Mouse (Mus musculus) lung, embryonic 14.5 days (tissue): ENCODE data around the gene Ccnb2. TPM values are rescaled to one million over a fixed set of nuclear protein-coding genes. Genes with fewer than 3 reads are reported as not detected.
"Not testable (repeated sequence)": the region's sequence is repeated elsewhere in the genome, so short reads cannot be mapped to it uniquely, and the experiment has no call there.

Source experiments
- ATAC-seq: fragments of 200-750 bp; cut with Nextera tagmentation; 2 replicates; pipeline ENCODE4 v1.8.0; 2017; ENCODE audit warnings: mild to moderate bottlenecking, moderate TSS enrichment, moderate library complexity; ENCODE audit not compliant: insufficient read depth
- DNase-seq: peaks from one replicate; pipeline ENCODE4 v3.0.0-alpha.2; 2015
- H3K27ac ChIP-seq: fragments of 300-500 bp; sonication (generic); 2 replicates; pipeline ENCODE4 v1.5.1; 2014; ENCODE audit warnings: low read depth, mild to moderate bottlenecking, moderate library complexity
- H3K27me3 ChIP-seq: fragments of 300-500 bp; sonication (generic); 2 replicates; pipeline ENCODE4 v1.6.1; 2014; ENCODE audit warnings: low read length, control low read depth; ENCODE audit not compliant: insufficient read depth
- H3K36me3 ChIP-seq: fragments of 300-500 bp; sonication (generic); 2 replicates; pipeline ENCODE4 v1.6.1; 2014; ENCODE audit warnings: control low read depth; ENCODE audit not compliant: insufficient read depth
- H3K4me1 ChIP-seq: fragments of 300-500 bp; sonication (generic); 2 replicates; pipeline ENCODE4 v1.6.1; 2014; ENCODE audit warnings: antibody characterized with exemption, control low read depth; ENCODE audit not compliant: insufficient read depth
- H3K4me2 ChIP-seq: fragments of 300-500 bp; sonication (generic); 2 replicates; pipeline ENCODE4 v1.6.1; 2014; ENCODE audit warnings: mild to moderate bottlenecking
- H3K4me3 ChIP-seq: fragments of 300-500 bp; sonication (generic); 2 replicates; pipeline ENCODE4 v1.5.1; 2014; ENCODE audit warnings: low read depth, low read length
- H3K9ac ChIP-seq: fragments of 300-500 bp; sonication (generic); 2 replicates; pipeline ENCODE4 v1.6.1; 2014
- H3K9me3 ChIP-seq: fragments of 300-500 bp; sonication (generic); 2 replicates; pipeline ENCODE4 v1.6.1; 2016; ENCODE audit warnings: low read depth, low read length, control low read depth
- CTCF ChIP-seq: IDR thresholded peaks from 2 replicates; pipeline ENCODE4 v1.5.1; 2016; ENCODE audit warnings: antibody characterized with exemption, low read depth
- WGBS: fragments of 180-500 bp; shearing (Covaris S2); extraction: QIAGEN DNeasy Blood & Tissue Kit; methylation state at CpG from one replicate; pipeline ENCODE4 v1.1.7; 2014; 5-methylcytosine and 5-hydroxymethylcytosine counted together
- polyA plus RNA-seq: library from polyadenylated mRNA; unstranded; fragments of >200 nt; fragmentation: Nextera tagmentation; extraction: Ambion mirVana; gene quantifications from 2 replicates; pipeline ENCODE4 v1.2.1, GENCODE M21; 2014

Ccnb2 gene
- polyA plus RNA-seq: 247 and 251 TPM in 2 replicates

DNA sequence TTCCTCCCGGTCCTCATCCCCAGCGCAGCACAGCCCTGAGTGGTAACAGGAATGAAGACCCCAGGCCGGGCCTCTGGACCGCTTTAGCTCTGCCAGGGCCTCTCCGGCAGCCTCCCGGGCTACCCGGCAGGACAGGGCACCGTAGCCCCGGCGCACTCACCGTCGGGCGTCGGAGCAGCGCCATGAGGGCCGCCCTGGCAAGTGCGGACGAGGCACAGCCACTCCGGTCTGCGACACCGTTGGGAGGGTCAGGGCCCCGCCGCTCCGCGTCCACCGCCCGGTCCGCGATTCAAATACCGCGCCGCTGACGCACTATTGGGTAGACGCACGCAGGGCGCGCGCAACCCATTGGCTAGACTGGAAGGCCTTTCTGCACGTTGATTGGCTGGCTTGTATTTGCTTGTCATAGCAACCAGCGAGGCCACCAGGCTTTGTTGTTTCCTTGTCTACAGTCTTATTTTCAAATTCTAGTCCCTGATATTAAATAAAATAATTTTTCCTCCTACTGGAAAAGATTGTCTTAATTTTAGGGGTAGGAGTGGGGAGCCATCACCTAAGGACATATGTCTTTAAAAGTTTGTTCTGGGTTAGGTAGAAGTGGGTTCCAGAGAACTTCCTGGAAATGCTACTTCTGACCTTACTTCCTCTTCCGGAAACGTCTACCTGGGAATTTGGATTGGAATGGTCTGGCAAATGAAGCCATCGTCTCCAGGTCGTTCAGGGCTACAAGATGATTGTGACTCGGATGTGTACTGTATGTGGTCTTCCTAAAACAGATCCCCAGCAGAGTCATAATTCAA is at the start of gene Ccnb2:
Gene Ccnb2, minus strand, starts transcription at position 291 of the 800 bp plus-strand sequence.
- Histone ChIP-seq H3K9ac (peak within 1 kb of the TSS; percentile 91), H3K4me1 (no peaks in the 10 kb centered on the region), H3K4me2 (peak within 1 kb of the TSS; percentile 74), H3K36me3 (peaks cover 43% of the 10 kb centered on the region), H3K27ac (peak within 1 kb of the TSS; percentile 80; the same call in 1 of the 2 replicates), H3K9me3 (no peaks in the 10 kb centered on the region), H3K27me3 (no peaks in the 10 kb centered on the region), H3K4me3 (peak within 1 kb of the TSS; percentile 77)
- WGBS: 3% methylated on average over 45 of the region's 45 CpGs
- ATAC-seq (peak; percentile 98), DNase-seq (peak; percentile 98)
- no peak for TF ChIP-seq CTCF

DNA sequence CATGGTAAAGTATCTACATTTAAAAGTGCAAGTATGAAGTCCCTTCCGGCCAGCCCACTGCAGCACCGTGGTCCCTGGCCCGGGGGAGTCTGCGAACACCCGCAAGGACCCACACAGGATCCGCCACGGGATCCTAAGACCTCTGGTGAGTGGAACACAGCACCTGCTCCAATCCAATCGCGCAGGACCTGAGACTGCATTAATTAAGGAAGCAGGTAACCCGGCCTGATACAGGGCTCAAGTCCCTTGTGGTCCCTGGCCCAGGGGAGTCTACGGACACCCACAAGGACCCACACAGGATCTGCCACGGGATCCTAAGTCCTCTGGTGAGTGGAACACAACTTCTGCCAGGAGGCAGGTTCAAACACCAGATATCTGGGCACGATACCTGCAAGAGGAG is 41.7 kb upstream of the Ccnb2 start:
- ATAC-seq, H3K27ac ChIP-seq, H3K27me3 ChIP-seq, H3K9ac ChIP-seq, H3K9me3 ChIP-seq, H3K4me3 ChIP-seq, DNase-seq, H3K4me1 ChIP-seq, H3K4me2 ChIP-seq: not testable (repeated sequence)
- H3K36me3 ChIP-seq: peaks cover 17% of the 10 kb centered on the region
- 97% methylated on average over 13 of the region's 13 CpGs for WGBS

DNA sequence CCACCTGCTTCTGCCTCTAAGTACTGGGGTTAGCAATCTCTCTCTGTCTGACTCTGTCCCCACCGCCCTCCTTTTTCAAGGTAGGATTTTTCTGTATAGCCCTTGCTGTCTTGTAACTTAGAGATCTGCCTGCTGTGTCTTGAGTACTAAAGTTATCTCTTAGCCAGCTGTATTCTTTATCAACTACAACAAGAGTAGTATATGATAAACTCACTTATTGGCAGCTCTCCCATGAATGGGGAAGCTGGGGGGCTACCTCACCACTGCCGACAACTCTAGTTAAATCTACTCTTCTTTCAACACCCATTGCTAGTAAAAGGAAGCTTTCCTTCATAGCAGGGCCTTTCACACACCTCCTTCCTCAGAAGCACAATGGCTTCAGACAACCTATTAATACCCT is 31.0 kb upstream of the Ccnb2 start:
- Histone ChIP-seq H3K9ac (no peak overlapping the region), H3K27me3 (no peaks in the 10 kb centered on the region), H3K36me3 (peaks cover 79% of the 10 kb centered on the region), H3K9me3 (no peaks in the 10 kb centered on the region), H3K4me1 (no peaks in the 10 kb centered on the region), H3K27ac (no peak overlapping the region), H3K4me2 (no peak overlapping the region), H3K4me3 (no peak overlapping the region)
- ATAC-seq: no peak
- no peak for TF ChIP-seq CTCF
- 84% methylated on average over 2 of the region's 2 CpGs for WGBS
- no peak for DNase-seq

DNA sequence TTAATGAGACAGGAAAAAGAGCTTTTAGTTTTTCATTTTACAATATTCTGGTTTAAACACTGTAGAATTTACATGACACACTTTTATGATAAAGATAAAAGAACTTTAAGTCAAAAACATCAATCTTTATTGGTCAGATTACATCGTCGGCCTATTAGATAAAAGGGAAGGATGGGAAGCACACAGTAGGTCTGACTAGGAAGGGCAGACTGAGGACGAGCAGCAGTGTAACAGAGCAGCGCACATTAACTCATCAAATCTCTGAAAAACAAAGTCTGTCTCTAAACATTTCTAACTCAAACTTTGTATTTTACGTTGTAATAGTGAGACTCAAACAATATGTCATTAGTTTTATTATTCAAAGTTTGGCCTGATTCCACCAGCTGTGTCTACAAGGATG is 27.7 kb upstream of the Ccnb2 start:
- ATAC-seq: no peak
- Histone ChIP-seq H3K4me3 (no peak overlapping the region), H3K9me3 (no peaks in the 10 kb centered on the region), H3K27ac (no peak overlapping the region), H3K4me1 (no peaks in the 10 kb centered on the region), H3K36me3 (peaks cover 72% of the 10 kb centered on the region), H3K27me3 (no peaks in the 10 kb centered on the region), H3K4me2 (no peak overlapping the region), H3K9ac (no peak overlapping the region)
- 87% methylated on average over 5 of the region's 5 CpGs for WGBS
- TF ChIP-seq CTCF: no peak
- peak; percentile 7 for DNase-seq

DNA sequence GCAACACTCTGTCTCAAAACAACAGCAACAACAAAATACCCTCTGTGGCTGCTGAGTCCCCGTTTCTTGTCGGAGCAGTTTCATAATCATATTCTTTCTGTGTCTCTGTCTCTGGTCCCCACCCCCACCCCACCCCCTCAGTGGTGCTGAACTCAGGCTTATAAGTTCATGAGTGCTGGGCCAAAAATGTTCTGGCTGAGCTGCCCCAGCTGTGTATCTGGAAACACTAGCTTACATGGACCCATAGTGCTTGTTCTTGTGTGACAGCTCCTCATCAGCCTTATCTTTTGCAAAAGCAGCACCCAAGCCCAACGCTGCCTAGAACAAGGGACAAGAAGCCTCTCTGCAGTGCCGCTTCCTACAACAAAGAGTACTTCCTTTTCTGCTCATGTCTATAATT is 18.6 kb upstream of the Ccnb2 start:
- ATAC-seq (no peak), DNase-seq (peak; percentile 37)
- H3K9ac ChIP-seq: no peak overlapping the region
- H3K4me2 ChIP-seq: no peak overlapping the region
- no peaks in the 10 kb centered on the region for H3K27me3 ChIP-seq
- H3K4me1 ChIP-seq: no peaks in the 10 kb centered on the region
- no peaks in the 10 kb centered on the region for H3K9me3 ChIP-seq
- TF ChIP-seq CTCF: no peak
- no peak overlapping the region for H3K4me3 ChIP-seq
- 90% methylated on average over 4 of the region's 4 CpGs for WGBS
- no peak overlapping the region for H3K27ac ChIP-seq
- H3K36me3 ChIP-seq: peaks cover 78% of the 10 kb centered on the region

DNA sequence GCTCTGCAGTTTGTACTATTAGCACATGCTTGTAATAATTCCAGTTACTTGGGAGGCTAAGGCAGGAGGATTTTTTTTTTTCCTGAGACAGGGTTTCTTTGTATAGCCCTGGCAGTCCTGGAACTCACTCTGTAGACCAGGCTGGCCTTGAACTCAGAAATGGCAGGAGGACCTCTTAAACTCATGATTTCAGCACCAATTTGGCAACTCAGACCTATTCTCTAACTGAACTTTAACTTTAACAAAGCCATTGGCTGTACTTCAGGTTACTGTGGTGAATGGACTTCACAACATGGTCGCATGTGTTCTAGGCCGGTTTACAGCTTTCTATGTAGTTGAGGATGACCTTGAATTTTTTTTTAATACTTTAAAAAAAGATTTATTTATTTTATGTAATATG is 1.3 kb upstream of the Ccnb2 start:
- no peaks in the 10 kb centered on the region for H3K4me1 ChIP-seq
- no peak overlapping the region for H3K4me2 ChIP-seq
- H3K27ac ChIP-seq: no peak overlapping the region
- H3K27me3 ChIP-seq: no peaks in the 10 kb centered on the region
- H3K4me3 ChIP-seq: no peak overlapping the region
- DNase-seq: no peak
- no peak for TF ChIP-seq CTCF
- H3K9ac ChIP-seq: no peak overlapping the region
- peaks cover 44% of the 10 kb centered on the region for H3K36me3 ChIP-seq
- no peaks in the 10 kb centered on the region for H3K9me3 ChIP-seq
- no peak for ATAC-seq
- 90% methylated on average over 2 of the region's 2 CpGs for WGBS

DNA sequence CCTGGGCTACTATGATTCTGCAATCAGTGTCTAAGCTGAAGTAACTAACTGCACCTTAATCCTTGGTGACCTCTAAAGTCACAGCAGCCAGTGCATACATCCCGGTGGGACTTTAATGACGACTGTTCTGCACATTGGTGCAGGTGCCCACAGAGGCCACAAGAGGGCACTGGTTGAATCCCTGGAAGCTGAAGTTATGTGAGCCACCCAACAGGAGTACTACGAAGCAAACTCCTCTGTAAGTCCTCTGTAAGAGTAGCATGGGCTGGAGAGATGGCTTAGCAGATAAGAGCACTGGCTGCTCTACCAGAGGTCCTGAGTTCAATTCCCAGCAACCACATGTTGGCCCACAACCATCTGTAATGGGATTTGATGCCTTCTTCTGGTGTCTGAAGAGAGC is 4.9 kb downstream of the Ccnb2 start:
- no peak overlapping the region for H3K4me2 ChIP-seq
- no peak for ATAC-seq
- peaks cover 74% of the 10 kb centered on the region for H3K36me3 ChIP-seq
- H3K4me1 ChIP-seq: no peaks in the 10 kb centered on the region
- DNase-seq: peak; percentile 26
- H3K4me3 ChIP-seq: no peak overlapping the region
- no peak overlapping the region for H3K9ac ChIP-seq
- TF ChIP-seq CTCF: peak; percentile 54
- no peaks in the 10 kb centered on the region for H3K9me3 ChIP-seq
- WGBS: 83% methylated on average over 3 of the region's 3 CpGs
- no peaks in the 10 kb centered on the region for H3K27me3 ChIP-seq
- H3K27ac ChIP-seq: no peak overlapping the region
